Mouse (Mus musculus): ENCODE data around the gene Gpr18. TPM values are rescaled to one million over a fixed set of nuclear protein-coding genes. Genes with fewer than 3 reads are reported as not detected.

The Gpr18 gene
- total RNA-seq, 2 experiments from 2014 or later, result not detected

DNA sequence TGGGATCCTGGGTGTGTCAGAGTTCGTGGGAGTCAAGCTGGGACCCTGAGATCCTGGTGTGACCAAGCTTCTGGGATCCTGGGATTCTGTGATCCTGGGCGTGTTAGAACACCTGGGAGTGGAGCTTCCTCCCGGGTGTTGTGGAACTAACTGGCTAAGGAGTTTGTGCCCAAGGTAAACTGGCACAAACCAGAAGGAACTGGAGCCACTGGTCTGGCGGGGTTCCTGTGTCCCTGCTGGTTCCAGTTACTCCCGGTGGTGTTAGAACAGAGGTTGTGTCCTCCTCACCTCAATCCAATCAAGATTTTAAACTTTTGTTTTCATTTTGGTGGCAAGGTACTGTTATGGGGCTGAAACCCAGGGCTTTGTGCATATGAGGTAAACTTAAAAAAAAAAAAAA lies 30.6 kb upstream of the Gpr18 start:
- DNase-seq (ENCODE audit: low spot score in 2 of 2), result no peak
- H3K27ac ChIP-seq, result no peak overlapping the region
- H3K4me3 ChIP-seq, result no peak overlapping the region
- no peak for TF ChIP-seq CTCF (conservative IDR thresholded peaks at IDR 0.05)

GRCm38 (mm10) chr14:121939582-121939981 lies 24.0 kb upstream of the Gpr18 start:
- no peak for TF ChIP-seq CTCF (conservative IDR thresholded peaks at IDR 0.05)
- DNase-seq (ENCODE audit: low spot score in 2 of 2), result no peak
- no peak overlapping the region for H3K27ac ChIP-seq
- H3K4me3 ChIP-seq, result no peak overlapping the region

- no peak for DNase-seq (ENCODE audit: low spot score in 2 of 2)
- TF ChIP-seq CTCF (conservative IDR thresholded peaks at IDR 0.05), result no peak
- no peak overlapping the region for H3K4me3 ChIP-seq
- H3K27ac ChIP-seq, result peak overlapping the region; percentile 57; the same call in 1 of the 2 replicates
These were observed 22.9 kb upstream of the Gpr18 start for GRCm38 (mm10) chr14:121938256-121939191.

- H3K27ac ChIP-seq, result peak overlapping the region; percentile 57; the same call in 1 of the 2 replicates
- H3K4me3 ChIP-seq, result no peak overlapping the region
- TF ChIP-seq CTCF (conservative IDR thresholded peaks at IDR 0.05), result no peak
- no peak for DNase-seq (ENCODE audit: low spot score in 2 of 2)
These were observed 22.1 kb upstream of the Gpr18 start for GRCm38 (mm10) chr14:121937601-121938255.

DNA sequence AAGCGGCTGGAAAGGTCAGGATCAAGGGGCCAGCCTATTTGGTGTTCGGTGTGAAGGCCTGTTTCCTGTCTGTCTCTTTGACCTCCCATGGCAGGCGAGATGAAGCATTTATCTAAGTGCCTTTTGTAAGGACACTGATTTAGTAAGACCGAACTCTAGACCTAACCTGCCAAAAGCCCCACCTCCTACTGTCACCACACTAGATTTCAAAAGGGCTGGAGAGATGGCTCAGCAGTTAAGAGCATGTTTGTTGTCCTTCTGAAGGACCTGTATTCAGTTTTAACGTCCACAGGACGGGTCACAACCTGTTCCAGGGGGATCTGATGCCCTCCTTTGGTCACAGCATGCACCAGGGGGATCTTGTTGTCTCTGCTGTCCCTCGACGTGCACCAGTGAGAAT lies 21.3 kb upstream of the Gpr18 start:
- Histone ChIP-seq H3K4me3 (no peak overlapping the region), H3K27ac (no peak overlapping the region)
- no peak for DNase-seq (ENCODE audit: low spot score in 2 of 2)
- no peak for TF ChIP-seq CTCF (conservative IDR thresholded peaks at IDR 0.05)

- Histone ChIP-seq H3K4me3 (no peak overlapping the region), H3K27ac (no peak overlapping the region)
- no peak for DNase-seq (ENCODE audit: low spot score in 2 of 2)
- TF ChIP-seq CTCF (conservative IDR thresholded peaks at IDR 0.05), result no peak
These were observed 20.8 kb upstream of the Gpr18 start for GRCm38 (mm10) chr14:121936356-121936755.

- no peak overlapping the region for H3K4me3 ChIP-seq
- no peak overlapping the region for H3K27ac ChIP-seq
- TF ChIP-seq CTCF (conservative IDR thresholded peaks at IDR 0.05), result no peak
- DNase-seq (ENCODE audit: low spot score in 2 of 2), result no peak
These were observed 19.0 kb upstream of the Gpr18 start for GRCm38 (mm10) chr14:121934597-121934946.

DNA sequence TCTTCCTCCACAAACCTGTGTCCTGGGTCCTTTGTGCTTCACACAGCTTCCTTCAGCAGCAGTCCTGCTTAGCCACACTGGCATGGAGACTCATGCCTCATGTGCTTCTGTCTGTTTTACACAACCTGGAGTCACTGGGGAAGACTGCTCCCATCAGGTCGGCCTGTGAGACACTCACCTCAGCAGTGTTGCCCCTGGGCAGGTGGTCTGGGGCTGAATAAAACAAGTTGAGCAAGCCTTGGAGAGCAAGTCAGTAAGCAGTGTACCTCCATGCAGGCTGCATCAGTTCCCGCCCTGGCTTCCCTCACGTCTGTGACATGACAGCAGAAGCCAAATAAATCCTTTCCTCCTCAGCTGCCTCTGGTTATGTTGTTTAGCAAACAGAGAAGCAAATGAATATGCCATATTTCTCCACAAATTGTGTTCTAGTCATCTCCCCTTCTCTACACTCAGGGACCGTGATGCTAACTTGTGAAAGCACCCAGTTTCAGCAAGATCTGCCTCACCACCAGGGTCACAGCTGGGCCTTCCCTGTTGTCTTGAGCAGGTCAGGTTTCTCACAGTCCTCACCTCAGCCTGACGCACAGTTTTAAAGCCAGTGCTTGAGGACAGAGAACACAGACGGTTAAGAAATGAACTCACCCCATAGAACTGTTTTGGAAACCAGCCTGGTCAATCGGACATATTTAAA lies 18.5 kb upstream of the Gpr18 start:
- no peak overlapping the region for H3K27ac ChIP-seq
- no peak for DNase-seq (ENCODE audit: low spot score in 2 of 2)
- no peak for TF ChIP-seq CTCF (conservative IDR thresholded peaks at IDR 0.05)
- no peak overlapping the region for H3K4me3 ChIP-seq

DNA sequence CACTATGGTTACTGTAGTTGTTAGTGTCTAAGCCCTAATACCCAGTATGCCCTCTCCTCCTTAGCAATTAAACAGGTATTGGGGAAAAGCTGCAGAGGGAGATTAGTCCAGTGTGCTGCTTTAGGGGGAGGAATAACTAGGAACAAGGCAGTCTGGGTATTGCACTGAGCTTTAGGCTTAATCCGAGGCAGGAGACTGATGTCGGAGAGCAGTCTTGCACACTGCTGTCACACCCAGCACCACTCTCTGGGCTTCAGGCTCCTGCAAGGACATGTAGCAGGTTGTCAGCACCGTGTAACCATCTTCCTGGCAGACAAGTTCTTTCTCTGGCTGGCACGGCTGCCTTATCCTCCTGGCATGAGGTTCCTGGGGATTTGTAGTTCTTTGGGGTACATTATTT lies 16.6 kb upstream of the Gpr18 start:
- DNase-seq (ENCODE audit: low spot score in 2 of 2), result no peak

DNA sequence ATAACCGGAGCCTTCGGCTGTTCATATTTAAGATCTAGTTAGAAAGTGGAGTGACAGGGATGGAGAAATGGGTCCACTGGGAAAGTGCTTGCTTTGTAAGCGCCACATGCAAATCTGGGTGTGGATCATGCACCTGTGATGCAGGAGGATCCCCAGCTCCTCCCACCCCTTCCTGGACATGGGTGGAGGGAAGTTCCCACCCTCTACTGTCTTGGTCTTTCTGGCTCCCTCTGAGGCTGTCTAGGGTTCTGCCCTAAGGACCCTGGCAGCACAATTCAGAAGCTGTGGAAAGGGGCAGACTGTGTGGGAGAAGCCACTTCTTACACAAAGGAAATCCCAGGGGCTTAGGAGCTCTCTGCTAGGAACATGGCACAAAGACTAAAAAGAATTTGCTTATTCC lies 16.0 kb upstream of the Gpr18 start:
- Histone ChIP-seq H3K27ac (no peak overlapping the region), H3K4me3 (no peak overlapping the region)
- DNase-seq (ENCODE audit: low spot score in 2 of 2), result no peak
- TF ChIP-seq CTCF (conservative IDR thresholded peaks at IDR 0.05), result no peak

More for the DNA sequence above, 16.6 kb upstream of the Gpr18 start:
- no peak for TF ChIP-seq CTCF (conservative IDR thresholded peaks at IDR 0.05)
- Histone ChIP-seq H3K4me3 (no peak overlapping the region), H3K27ac (no peak overlapping the region)

DNA sequence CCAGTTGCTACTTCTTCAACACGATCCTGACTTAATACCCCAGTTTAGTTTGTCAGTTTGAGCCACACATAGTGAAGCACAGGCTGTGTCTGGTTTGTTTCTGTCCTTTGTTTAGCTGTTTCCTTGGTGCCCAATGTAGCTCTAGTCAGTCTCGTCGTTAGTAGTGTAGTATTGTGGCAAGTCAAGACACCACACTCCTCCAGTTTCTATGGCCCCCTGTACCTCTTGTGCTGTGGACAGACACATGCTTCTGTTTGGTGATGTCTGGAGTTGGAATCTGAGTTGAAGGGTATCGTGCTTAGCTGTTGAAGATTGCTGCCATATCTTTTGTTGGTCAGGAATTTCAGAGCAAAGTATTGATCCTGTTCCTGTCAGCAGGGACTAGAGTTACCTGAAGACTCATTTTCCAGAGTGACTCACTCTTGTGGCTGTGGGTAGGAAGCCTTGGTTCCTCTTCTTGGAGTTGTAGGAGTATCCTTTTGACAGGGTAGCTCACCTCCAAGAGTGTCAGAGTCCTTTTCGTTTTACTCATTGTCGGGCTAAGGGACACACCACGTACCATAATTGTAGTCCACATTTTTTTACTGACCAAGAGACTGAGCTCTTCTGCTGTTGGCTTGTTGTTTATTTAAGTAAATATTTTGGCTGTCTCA lies 15.3 kb upstream of the Gpr18 start:
- TF ChIP-seq CTCF (conservative IDR thresholded peaks at IDR 0.05), result no peak
- Histone ChIP-seq H3K4me3 (no peak overlapping the region), H3K27ac (no peak overlapping the region)
- no peak for DNase-seq (ENCODE audit: low spot score in 2 of 2)

- no peak for TF ChIP-seq CTCF (conservative IDR thresholded peaks at IDR 0.05)
- DNase-seq (ENCODE audit: low spot score in 2 of 2), result no peak
- Histone ChIP-seq H3K4me3 (no peak overlapping the region), H3K27ac (peak overlapping the region; percentile 4; the same call in 1 of the 2 replicates)
These were observed 13.8 kb upstream of the Gpr18 start for GRCm38 (mm10) chr14:121929243-121929951.

Measured in layer of hippocampus, adult 2 months (tissue).